Mouse (Mus musculus): ENCODE measurements at regions not wholly inside any gene's neighbourhood (a gene's known extent, or its start where the extent isn't known, plus 50 kb on each side); places are given as distances from the start of the nearest gene placed in this dataset.
"Not testable (repeated sequence)": the region's sequence is repeated elsewhere in the genome, so short reads cannot be mapped to it uniquely, and the experiment has no call there.

DNA sequence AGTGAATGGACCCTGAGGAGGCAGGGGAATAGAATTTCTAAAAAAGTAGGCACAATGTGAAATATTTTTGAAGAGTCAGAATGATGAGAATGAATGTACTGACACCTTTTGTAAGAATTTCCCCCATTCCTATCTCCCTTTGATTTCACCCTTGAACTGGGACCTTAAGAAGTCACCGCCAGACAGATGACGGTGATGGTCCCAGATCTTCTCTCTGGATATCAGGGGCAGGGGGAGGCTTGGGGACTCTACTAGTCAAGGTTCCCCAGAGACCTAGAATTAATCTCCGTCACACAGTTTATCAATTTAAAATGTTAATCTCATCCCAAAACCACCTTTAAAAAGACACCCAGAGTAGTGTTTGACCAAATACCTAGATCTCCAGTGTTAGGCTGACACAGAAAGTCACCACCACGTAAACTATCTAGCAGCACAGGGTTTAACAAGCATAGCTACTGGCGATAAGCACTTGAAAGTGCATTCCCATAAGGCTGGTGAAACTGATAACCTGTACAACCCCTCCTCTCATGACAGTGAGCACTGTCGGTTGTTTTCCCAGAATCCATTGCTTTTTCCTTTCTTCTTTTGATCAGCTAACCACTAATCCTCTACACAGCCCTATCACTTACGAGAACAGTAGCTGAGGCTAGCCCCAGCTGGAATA lies 163.5 kb upstream of the Cdkn3 start:
- DNase-seq (ENCODE audit: extremely low spot score in 1 of 2, low spot score in 1 of 2): no peak

DNA sequence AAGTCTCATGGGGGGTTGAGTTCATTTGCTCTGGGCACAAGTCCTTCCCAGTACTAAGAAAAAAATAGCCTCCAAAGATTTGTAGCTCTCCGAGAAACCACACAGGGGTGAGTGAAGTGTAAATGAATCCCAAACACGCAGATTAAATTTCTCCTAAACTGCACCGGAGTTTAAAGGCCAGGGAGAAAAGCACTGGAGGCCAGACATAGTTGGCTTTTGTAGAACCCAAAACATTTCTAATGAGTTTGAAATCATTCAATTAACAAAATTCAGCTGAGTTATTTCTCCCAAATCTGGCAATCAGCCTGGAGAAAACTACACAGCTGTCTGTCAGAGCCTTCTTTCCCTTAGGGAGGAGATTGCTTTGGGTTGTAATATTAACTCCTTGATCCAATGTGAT lies 166.2 kb upstream of the Cdkn3 start:
- no peak for DNase-seq (ENCODE audit: extremely low spot score in 1 of 2, low spot score in 1 of 2)

DNA sequence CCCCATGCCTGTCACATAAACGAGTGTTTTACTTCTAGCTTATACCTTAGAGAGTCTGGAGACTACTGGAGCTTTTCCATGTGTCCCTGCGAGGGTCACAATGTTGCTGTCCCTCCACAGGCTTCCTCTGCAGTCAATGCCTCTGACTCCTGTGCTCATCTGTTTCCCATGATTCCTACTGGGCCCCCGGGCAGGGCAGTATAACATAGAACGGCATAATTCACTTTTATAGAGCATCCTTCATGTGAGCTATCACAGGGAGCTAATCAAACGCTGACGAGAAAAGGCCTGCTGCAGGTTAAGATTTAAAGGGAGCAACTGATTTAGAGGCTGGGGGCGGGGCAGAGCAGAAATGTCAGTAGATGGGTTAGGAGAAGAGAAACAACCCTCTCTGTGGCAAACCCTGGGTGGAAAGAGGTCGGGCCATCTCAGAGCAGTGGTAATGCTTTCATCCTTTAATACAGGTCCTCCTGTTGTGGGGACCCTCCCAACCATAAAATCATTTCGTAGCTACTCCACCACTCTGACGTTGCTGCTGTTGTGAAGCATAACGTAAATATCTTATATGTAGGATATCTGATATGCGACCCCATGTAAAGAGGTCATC lies 168.5 kb upstream of the Cdkn3 start:
- DNase-seq (ENCODE audit: extremely low spot score in 1 of 2, low spot score in 1 of 2): no peak

- DNase-seq (ENCODE audit: extremely low spot score in 1 of 2, low spot score in 1 of 2): peak in 1 of 2 experiments; percentile 16
Observed at GRCm38 (mm10) chr14:46591211-46591610, 169.1 kb upstream of the Cdkn3 start.

DNA sequence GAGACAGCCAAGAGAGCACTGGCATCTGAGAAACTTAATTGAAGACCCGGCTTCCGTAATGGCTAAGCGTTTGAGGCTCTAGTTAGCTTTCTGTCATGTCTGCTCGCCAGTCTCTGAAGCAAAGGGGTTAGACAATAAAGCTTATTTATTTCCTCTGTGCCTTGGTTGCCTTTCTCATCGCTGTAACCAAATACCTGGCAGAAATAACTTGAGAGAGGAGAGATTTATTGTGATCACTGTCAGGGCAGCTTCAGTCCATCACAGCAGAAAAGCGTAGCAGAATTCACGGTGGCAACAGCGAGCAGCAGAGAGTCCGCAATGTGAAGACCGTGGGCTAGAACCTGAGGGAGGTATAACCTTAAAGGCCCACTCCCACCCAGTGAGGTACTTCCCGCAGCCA lies 174.2 kb upstream of the Cdkn3 start:
- DNase-seq (ENCODE audit: extremely low spot score in 1 of 2, low spot score in 1 of 2): no peak

- no peak for DNase-seq (ENCODE audit: extremely low spot score in 1 of 2, low spot score in 1 of 2)
Observed at GRCm38 (mm10) chr14:46578051-46579000, 182.0 kb upstream of the Cdkn3 start.

DNA sequence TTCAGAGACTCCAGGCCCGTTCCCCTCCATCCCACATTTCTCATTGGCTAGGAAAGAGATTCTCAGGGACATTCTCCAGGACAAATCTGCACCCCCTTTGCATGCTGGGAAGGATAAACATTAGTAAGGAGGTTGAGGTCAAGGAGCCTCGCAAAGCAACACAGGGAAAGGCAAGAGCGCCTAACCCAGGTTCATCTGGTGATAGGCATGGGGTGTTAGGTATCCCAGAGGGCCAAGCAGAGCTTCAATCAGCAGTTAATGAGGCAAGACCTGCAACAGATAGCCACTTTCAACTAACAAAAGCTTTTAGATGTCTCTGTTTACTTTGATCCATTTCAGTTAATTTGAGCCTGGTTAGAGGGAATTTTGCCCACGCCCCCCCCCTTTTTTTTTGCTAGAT lies 184.5 kb upstream of the Cdkn3 start:
- DNase-seq (ENCODE audit: extremely low spot score in 1 of 2, low spot score in 1 of 2): no peak

- no peak for DNase-seq (ENCODE audit: extremely low spot score in 1 of 2, low spot score in 1 of 2)
Observed at GRCm38 (mm10) chr14:46575414-46575813, 184.9 kb upstream of the Cdkn3 start.

- DNase-seq (ENCODE audit: extremely low spot score in 1 of 2, low spot score in 1 of 2): no peak
Observed at GRCm38 (mm10) chr14:46573401-46573800, 182.9 kb upstream of the Bmp4 start.

- DNase-seq (ENCODE audit: extremely low spot score in 1 of 2, low spot score in 1 of 2): not testable (repeated sequence)
Observed at GRCm38 (mm10) chr14:46572972-46573371, 182.5 kb upstream of the Bmp4 start.

DNA sequence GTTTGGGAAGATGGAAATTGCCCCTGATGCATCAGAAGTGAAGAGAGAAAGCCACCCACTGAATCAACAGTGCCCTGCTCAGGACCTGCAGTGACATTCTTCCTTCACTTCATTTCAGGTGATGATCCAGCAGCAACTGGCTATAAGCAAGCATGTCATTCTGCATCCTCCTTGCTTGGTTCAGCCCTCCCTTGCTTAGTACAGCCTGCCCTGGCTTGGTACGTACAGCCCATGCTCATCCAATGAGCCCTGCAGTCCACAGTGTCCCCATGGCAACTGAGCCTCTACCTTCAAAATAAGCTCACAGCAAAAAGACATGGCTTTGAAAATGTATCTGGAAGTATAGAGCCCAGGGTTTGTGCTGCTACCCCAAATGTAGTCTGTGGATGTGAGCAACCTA lies 181.4 kb upstream of the Bmp4 start:
- no peak for DNase-seq (ENCODE audit: extremely low spot score in 1 of 2, low spot score in 1 of 2)

DNA sequence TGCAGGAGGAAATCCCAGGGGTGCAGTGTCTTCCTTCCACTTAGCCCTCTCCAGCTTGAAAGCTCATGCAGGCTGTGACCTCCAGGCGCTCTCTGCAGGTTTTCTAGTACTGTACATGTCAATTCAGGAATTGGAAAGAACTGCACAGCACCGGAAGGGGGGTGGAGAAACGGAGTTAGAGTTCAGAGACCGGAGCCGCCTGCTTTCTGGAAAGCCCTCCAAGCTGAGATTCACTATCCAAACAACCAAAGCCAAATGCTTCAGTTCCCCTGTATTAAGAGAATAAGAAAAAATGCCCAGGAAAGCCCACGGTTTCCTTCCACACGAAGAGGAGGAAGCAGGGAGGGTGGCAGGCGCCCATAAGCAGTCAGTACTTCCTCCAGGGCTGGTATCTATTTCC lies 178.8 kb upstream of the Bmp4 start:
- no peak for DNase-seq (ENCODE audit: extremely low spot score in 1 of 2, low spot score in 1 of 2)

GRCm38 (mm10) chr14:46567411-46567780 lies 176.9 kb upstream of the Bmp4 start:
- no peak for DNase-seq (ENCODE audit: extremely low spot score in 1 of 2, low spot score in 1 of 2)

DNA sequence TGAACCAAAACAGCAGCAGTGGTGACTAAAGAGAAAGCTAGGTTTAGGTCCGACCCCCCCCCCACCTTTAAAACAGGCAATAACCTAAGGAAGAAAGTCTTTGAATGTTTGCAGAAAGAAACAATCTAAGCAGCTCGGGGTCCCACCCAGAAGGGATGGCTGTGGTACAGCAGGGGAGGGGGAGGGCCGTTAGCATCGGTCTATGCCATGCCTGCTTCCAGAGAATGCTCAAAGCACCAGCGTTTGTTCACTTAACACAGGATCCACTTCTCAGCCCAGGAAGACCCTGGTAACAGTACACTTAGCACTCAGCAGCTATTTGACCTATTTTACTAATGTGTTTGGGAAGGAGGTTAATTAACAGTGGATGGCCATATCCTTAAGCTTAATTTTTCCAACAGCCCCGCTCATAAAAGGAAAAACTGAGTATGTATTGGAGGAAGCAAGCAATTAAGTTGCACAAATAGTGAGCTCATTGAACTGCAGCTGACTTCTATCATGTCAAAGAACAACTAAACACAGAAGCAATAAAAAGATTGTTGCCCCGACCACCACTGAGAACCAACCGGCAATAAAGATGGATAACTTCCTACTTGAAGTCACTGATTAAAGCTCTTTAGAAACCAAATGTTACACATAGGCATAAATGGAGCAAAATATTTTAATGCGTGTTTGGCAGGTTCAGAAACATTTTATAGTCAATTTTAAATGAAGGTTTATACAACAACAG lies 176.4 kb upstream of the Bmp4 start:
- DNase-seq (ENCODE audit: extremely low spot score in 1 of 2, low spot score in 1 of 2): no peak

DNA sequence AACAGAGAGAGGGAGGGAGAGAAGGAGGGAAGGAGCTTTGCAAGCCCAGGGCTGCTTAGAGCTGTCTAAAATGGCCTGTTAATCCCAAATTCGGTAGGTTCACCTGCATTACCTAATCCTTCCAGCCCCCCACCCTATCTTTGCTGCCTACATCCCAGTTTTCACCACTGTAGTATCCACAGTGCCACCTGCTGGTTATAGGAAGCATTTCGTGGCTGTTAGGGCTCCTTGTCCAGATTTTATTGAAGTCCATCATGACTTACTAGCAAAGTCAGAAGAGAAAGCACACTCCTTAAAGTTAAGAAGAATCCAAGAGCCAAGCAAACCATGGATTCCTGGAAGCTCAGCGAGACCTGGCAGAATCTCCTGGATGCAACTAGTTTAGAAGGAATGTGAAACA lies 174.5 kb upstream of the Bmp4 start:
- DNase-seq (ENCODE audit: extremely low spot score in 1 of 2, low spot score in 1 of 2): peak in 1 of 2 experiments; percentile 77

GRCm38 (mm10) chr14:46562016-46562415 lies 171.5 kb upstream of the Bmp4 start:
- DNase-seq (ENCODE audit: extremely low spot score in 1 of 2, low spot score in 1 of 2): no peak

GRCm38 (mm10) chr14:46553239-46553638 lies 162.8 kb upstream of the Bmp4 start:
- peak in 1 of 2 experiments; percentile 41 for DNase-seq (ENCODE audit: extremely low spot score in 1 of 2, low spot score in 1 of 2)

DNA sequence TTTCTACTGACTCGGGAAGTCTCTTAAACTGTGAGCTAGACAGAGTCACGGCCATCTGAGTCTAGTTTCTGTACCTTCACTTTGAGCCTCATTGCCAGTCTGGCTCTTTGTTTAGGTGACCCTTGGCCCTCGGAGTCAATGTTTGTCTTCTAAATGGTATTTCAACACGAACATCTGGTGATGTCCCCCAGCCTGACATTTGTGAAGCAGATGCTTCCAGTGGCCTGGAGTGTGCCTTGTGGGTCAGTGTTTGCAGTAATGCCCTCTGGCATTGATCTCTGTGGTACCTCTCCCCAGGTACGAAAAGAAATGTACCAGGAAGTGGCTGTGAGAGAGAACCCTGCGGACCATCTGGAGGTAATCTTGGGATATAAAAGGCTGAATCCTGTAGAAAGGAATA lies 155.7 kb upstream of the Bmp4 start:
- DNase-seq (ENCODE audit: extremely low spot score in 1 of 2, low spot score in 1 of 2): no peak

DNA sequence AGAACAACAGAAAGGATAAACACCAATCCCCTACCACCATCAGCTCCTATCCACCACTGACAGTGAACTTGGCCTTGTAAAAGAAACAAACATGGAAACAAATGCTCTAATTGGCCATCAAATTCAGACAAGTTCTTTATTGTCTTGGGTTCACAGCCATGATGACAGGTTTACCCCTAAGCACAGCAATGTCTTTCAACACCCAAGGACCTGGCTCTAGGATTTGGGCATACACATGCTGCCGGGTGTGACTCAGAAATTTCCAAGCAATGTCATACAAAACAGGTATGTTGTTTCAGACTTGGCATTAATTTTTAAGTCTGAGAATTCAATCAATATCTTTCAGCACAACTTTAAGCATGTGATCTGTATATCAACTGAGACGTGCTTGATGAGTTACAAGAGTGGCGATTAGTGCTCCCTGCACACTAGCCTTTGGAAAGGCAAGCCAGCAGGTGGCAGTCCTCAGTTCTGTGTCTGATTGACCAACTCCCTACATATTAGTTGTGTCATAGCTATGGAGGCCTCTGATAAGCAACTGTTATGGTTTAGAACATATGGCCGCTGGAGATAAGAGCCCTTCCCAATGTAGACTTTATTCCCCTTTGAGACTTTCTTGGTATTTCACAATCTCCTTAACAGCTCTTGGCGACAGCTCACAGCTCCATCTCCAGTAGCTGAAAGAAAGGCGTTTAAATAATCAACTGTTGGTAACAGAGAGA lies 149.2 kb upstream of the Bmp4 start:
- no peak for DNase-seq (ENCODE audit: extremely low spot score in 1 of 2, low spot score in 1 of 2)

Data from frontal cortex, adult 2 months (tissue).